Mouse (Mus musculus) heart, postnatal 10 days (tissue): Measurements from ENCODE around the gene Insl3. TPM values are rescaled to one million over a fixed set of nuclear protein-coding genes. Genes with fewer than 3 reads are reported as not detected.
"Not testable (repeated sequence)": the region's sequence is repeated elsewhere in the genome, so short reads cannot be mapped to it uniquely, and the experiment has no call there.

Experiments used
- DNase-seq, 2 experiments: peaks; one replicate each; pipeline ENCODE4 v3.0.0; 2021
- intact Hi-C: fragments of 180-260 bp; cut with DNase I; formaldehyde crosslinking; loops from one replicate; pipeline ENCODE4 v1.15.1; 2025
- total RNA-seq, 2 experiments: library from RNA; stranded (reverse); gene quantifications; 2 replicates each; pipeline ENCODE4 v1.2.3; 2021

The Insl3 gene
- total RNA-seq, 2 experiments from 2014 or later = 5.1 to 5.4 TPM

GRCm38 (mm10) chr8:71676020-71676741, 12.8 kb upstream of the Insl3 start, which contains the start of gene Jak3:
Gene Jak3, plus strand, starts transcription at chr8:71676296.
- intact Hi-C loops = no loop called here
- DNase-seq = peak; percentile 74 to 76

DNA sequence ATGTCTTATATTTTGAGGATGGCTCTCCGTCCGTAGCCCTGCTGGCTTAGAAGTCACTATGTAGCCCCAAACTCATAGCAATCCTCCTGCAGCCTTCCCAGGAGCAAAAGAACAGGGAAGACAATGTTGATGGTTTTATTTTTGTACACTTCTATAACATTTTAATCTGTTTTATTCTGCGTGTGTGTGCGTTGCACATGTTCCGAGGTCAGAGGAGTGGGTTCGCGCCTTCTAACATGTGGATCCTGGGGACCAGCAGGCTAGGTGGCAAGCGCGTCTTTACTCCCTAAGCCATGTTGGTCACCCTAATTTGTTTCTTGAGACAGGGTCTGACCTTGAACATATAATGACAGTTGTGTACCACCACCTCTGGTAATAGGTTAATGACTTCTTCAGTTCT, 12.2 kb upstream of the Insl3 start:
- intact Hi-C loops = no loop called here

DNA sequence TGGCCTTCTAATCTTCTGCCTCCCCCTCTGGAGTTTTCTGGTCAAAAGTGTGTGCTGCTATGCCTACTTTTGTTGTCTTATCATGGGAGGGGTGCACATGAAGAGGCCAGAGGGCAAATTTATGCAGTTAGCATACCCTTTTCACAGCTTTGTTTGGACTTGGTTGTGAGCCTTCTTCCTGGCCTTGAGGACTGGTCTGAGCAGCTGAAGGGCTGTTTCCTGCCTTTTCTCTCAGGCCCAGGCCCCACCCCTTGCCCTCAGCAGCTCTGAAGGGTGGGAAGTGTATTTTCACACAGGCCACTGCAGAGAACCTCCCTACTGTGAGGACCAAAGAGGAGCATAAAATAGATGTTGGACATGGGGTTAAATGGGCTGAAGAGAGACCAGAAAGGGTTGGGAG, 11.5 kb upstream of the Insl3 start:
- no peak for DNase-seq
- intact Hi-C loops = no loop called here

More for the DNA sequence above, 12.2 kb upstream of the Insl3 start:
- no peak for DNase-seq

GRCm38 (mm10) chr8:71678216-71678615, 10.8 kb upstream of the Insl3 start:
- intact Hi-C loops = no loop called here
- DNase-seq = no peak

GRCm38 (mm10) chr8:71679116-71679515, 9.9 kb upstream of the Insl3 start:
- intact Hi-C loops = no loop called here
- no peak for DNase-seq

DNA sequence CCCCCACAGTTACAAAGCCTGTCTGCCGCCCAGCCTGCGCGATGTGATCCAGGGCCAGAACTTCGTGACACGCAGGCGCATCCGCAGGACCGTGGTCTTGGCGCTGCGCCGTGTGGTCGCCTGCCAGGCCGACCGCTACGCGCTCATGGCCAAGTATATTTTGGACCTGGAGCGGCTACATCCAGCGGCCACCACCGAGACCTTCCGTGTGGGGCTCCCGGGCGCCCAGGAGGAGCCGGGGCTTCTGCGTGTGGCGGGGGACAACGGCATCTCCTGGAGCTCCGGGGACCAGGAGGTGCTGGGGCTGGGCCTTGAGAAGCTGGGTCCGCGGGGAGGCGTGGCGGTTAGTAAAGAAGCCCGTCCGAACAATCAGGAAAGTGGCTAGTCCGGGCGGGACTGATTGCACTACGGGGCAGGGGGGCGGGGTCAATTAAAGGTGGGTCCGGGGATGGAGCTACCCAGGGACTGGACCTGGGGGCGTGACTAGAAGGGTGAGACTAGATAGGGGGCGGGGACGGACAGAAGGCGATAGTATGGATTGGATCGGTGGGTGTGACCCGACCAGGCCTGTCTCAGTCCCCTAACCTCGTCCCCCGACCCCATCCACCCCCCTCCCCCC, 9.4 kb upstream of the Insl3 start:
- DNase-seq = peak; percentile 74 to 75

DNA sequence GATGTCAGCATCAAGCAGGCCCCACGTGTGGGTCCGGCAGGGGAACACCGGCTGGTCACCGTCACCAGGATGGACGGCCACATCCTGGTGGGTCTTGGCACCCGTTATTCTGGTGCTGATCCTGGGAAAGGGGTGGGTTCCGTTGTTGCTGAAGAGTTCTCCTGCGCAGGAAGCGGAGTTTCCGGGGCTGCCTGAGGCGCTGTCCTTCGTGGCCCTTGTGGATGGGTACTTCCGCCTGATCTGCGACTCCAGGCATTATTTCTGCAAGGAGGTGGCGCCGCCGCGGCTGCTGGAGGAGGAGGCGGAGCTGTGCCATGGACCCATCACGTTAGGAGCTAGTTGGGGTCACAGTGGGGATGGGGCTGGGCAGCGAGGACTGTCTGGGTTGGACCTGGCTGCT, 8.5 kb upstream of the Insl3 start:
- no peak for DNase-seq
- intact Hi-C loops = no loop called here

More for the DNA sequence above, 9.4 kb upstream of the Insl3 start:
- intact Hi-C loops = no loop called here

- intact Hi-C loops = no loop called here
- DNase-seq = no peak
Measured at GRCm38 (mm10) chr8:71681369-71681915, 7.6 kb upstream of the Insl3 start.

DNA sequence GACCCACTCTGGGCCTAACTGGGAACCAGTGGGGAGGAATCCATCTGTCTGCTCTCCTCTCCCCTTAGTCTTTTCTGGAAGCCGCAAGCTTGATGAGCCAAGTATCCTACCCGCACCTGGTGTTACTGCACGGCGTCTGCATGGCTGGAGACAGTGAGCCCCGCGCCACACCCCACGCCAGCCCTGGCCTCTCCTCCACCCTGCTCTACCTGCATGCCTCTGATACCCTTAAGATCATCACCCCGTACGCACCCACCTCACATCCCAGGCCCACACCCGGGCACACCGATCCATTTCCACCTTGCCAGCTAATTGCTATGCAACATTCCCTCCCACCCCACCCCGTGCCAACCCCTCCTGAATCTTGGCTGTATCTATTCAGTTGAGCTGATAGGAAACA, 6.2 kb upstream of the Insl3 start:
- intact Hi-C loops = no loop called here
- DNase-seq = no peak

GRCm38 (mm10) chr8:71684701-71685100, 4.3 kb upstream of the Insl3 start:
- intact Hi-C loops = no loop called here
- no peak for DNase-seq

DNA sequence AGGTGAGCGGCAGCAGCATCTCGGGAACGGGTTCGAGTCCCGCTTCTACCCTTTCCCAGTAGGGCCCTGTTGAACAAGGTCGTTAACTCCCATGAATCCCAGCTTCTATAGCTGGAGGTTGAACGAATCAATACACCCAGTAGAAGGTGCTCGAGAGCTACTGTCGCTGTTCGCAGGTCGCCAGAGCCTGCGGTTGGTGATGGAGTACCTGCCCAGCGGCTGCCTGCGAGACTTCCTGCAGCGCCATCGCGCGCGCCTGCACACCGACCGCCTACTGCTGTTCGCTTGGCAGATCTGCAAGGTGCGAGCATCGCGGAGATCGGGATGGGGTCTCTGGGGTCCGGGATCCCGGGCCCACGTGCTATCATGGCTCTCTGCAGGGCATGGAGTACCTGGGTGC, 3.4 kb upstream of the Insl3 start:
- intact Hi-C loops = no loop called here
- no peak for DNase-seq

GRCm38 (mm10) chr8:71686143-71686734, 2.8 kb upstream of the Insl3 start:
- peak in 1 of 2 experiments; percentile 31 for DNase-seq
- intact Hi-C loops = no loop called here

DNA sequence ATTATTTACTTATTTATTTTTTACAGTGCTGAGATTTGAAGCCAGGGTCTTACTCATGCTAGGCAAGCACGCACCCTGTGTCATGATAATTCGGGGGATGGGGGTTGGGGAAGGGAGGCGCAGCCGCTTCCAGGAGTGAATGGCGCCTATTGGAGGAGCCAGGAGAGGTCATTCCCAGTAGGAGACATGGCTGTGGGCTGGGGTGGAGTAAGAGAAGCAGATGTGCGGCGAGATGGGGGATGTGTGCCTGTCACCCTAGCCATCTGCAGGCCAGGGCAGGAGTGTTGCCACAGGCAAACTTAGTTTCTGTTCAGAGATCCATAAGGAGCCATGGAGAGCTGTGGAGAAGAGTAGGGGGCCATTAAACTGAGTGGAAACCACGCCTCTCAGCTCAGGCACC, 1.4 kb upstream of the Insl3 start:
- intact Hi-C loops = no loop called here
- no peak for DNase-seq

DNA sequence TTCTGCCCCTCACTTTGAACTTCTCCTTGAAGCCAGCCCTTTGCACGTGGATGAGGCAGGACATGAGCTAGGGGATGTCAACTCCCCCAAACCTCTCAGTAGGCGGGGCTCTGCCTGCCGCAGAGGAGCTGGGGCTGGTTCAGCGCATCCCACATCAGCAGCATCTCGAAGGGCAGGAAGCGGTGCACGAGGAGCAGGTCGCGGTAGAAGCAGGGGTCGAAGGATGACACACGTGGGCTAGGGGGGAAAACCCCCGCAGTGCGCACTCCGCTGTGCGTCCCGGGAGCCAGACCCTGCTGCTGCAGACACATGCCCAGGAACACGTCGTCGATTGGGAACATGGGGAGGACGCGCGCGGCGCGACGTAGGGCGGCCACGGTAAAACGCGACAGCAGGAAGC, 3.5 kb downstream of the Insl3 start:
- DNase-seq = no peak
- intact Hi-C loops = no loop called here

DNA sequence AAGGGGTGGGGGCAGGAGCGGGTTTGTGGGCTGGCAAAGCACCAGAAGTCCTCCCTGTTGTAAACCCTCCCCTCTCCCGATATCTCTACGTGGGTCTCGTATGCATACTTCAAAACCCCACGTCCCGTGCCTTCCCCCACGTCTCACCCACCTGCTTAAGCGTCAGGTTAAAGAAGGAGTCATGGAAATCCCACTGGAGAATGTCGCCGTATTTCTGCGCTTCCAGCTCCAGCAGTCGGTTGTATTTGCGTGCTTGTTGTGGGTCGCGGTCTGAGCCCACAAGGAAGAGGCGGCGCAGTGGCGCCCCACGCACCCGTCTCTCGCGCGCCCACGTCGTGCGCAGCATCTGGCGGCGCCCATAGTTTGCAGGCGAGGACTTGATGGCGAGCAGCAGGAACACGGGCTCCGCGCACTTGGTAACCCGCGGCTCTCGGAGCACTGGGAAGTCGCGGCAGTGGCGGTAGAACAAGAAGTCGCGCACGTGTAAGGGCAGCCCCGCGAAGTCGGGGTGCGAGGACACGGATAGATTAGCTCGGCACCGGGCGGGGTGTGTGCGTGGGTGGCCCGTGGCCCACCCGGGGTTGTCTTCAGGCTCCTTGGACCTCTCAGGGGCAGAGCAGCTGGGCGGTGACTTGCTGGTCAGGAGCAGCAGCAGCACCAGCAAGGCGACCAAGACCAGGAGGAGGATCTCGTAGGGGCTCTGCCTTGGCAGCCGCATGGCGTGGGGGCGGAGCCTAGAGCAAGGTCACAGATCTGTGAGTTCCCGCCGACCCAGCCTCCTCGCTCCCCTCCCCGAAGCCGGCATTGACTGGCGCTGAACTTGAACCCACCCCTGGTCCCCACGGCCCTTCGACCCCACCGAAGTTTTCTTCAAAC, 4.4 kb downstream of the Insl3 start:
- no peak for DNase-seq
- intact Hi-C loops = no loop called here

GRCm38 (mm10) chr8:71695456-71695855, 6.4 kb downstream of the Insl3 start:
- intact Hi-C loops, DNase-seq: not testable (repeated sequence)

- DNase-seq = peak; percentile 38 to 52
- intact Hi-C loops = no loop called here
Measured at GRCm38 (mm10) chr8:71700493-71701269, 11.7 kb downstream of the Insl3 start.

DNA sequence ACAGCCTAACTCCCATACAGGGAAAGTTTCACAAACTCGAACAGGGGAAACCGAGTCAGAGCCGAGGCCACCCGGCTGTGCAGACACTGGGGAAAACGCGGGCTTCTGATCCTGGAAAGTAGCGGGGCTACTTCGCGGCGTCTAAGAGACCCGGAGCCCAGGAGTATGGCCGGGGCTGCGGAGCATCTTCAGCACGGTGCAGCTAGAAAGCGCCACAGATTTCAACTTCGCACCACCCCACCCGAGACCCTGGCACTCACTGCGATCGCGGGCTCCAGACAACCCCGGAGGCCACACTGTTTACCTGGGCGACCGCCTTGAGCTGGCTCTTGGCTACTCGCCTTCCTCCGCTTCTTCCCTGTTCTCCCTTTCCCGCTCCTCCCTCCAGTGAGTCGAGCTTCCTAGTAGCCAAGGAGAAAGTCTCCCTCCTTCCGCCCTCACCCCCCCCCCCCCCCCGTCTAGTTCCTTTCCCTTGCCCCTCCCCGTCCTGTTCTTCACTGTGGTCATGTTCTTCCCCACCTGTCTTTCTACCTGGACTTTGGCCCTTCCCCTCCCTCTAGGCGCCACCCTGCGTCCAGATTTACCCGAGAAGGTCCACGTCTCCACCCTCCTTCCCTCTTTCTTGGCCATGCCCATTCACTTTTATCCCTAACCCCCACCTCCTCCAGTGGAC, 12.5 kb downstream of the Insl3 start, which contains the start of gene B3gnt3:
TSS of gene B3gnt3 (minus strand) at position 376 of the 673 bp plus-strand sequence.
- intact Hi-C loops = no loop called here
- no peak for DNase-seq

DNA sequence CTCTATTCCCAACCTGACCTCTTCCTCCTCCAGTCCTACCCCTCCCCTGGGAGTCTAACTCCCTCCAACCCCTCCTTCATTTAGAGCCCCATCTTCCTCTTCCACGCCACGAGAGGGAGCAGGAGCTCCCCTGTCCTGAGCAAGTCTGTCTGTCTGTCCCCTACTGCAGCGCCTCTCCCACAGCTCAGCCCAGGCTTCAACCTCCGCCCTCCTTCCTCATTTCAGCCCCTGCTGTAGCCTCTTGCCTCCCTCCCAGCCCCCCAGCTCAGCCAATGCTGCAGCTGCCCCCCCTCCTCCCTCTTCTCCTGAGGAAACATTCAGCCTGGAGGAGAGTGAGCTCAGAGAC, 13.0 kb downstream of the Insl3 start:
- intact Hi-C loops = no loop called here

More for the DNA sequence above, 13.0 kb downstream of the Insl3 start:
- no peak for DNase-seq
